Mouse (Mus musculus) v-Abl transformed pro-B cells (cell line): ENCODE measurements at regions not wholly inside any gene's neighbourhood (a gene's known extent, or its start where the extent isn't known, plus 50 kb on each side); places are given as distances from the start of the nearest gene placed in this dataset.

Experiments used
- in situ Hi-C, 2 experiments: fragments of 400-800 bp; cut with MboI; formaldehyde crosslinking; loops; one replicate each; pipeline ENCODE4 v1.15.1; 2025; ENCODE audit not compliant: unreplicated experiment in 2 of 2

DNA sequence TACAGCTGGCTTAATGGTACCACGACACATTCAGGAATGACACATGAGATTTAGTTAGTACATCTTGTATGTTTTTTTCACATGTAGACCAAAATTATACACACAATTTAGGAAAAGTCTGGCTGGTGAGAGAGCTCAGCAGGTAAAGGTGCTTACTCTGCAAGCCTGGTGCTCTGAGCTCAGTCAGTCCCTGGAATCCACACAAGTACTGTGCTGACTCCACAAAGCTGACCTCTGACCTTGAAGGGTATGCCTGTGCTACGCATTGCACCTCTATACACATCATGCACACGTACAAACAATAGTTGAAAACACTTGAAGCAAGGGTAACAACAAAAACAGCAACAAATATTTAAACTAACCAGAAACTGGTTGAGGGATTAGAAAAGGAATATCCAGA lies 96.5 kb downstream of the Foxb1 start:
- in situ Hi-C loops = no loop called here

DNA sequence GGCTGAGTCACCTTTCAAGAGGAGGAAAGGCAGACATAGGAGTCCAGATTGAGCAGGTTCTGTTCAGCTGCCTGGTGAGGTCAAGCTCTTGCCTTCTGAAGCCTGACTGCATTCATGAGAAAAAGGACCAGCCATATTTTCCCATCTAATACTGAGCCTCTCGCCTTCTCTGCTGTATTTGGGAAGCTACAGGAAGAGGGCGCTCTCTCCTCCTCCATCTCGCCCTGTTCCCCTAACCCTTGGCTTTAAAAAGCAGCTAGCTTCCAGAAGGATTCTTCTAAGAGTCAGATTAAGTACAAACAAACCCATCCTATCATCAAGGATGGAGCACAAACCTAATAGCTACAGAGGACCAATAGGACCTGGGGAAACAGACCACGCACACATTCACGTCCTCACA lies 98.3 kb downstream of the Foxb1 start:
- in situ Hi-C loops = no loop called here

DNA sequence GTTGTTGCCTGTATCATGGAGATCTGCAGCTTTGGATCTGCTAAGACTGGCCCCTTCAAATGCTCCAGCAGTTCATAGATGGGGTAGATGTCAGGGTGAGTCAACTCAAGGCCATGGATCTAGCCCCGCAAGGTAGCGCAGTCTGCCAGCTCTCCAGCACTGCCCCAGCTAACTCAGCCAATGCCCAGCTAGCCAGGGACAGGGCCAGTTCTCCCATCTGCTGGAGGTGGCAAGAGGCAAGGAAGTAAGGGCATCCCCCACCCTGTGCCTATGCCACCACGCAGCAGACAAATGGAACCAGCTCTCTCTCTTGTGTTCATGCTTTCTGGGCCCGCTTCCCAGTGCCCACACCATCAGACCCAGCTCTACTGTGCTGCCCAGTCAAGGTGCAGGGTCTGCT lies 102.5 kb downstream of the Foxb1 start:
- in situ Hi-C loops = no loop called here

DNA sequence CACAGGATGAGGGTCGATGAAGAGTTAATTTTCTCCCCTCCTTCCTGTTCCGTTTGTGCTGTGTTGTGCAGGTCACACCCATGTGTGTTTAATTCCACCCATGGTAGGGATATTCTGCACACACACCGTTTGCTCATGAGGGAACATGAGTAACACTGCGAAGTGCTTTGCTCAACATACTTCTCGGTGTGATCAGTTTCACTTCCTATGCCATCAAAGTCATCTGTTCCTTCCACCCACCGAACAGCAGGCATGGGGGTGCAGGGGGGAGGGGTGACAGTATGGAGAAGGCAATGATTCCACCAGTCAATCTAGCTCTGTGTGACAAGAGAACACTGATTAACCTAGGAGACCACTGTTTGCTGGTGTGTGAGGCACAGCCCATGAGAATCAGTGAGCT lies 104.7 kb downstream of the Foxb1 start:
- in situ Hi-C loops = no loop called here

DNA sequence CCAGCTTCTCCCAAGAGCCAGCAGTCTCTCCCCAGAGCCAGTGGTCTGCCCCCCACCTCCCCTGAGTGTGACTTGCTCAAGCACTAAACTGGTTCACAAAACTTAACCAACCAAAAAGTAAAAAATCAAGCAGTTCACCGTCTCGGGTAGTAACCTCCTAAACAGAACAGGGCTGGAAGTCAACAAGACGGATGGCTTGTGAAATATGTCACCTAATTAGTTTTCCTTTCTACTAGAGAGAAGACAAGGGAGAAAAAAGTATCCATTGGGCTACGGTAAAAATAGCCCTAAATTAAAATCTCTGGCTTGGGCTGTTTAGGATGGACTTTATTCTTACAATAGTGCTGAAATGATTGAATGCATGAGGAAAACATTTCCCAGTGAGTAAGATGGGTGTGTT lies 108.6 kb downstream of the Foxb1 start:
- in situ Hi-C loops = no loop called here

DNA sequence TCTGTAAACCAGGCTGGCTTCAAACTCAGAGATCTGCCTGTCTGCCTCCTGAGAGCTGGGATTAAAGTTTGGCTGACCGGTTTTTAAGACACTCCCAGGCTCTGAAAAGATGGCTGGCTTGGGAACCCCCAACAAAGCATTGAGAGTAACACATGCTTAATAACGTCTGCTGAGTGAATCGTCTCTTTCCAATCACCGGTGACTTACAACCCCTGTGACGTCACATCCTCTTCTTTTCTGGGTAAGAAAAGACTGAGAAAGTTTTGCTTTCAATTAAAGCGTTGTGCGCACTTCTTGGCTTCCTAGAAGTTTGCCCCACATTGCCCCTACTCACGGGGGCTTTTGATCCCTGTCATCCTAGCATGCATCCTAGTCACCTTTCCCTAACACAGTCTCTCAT lies 109.1 kb downstream of the Foxb1 start:
- in situ Hi-C loops = no loop called here

DNA sequence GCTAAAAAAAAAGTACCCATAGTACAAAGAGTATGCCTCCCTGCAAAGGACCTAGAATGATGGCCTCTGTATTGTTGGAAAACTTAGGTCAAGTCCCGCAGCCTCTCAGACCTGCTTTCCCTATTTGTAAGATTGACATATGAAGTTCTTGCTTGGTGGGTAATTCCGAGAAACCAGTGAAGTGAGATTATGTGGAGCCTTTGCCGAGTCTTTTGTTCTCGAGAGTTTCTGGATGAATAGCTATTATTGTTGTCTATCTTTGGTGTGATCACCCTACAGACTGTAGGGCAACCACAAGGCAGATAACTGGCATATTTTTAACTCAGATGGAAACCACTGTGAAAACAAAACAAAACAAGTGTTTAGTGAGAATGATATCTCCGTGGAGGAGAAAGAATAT lies 118.1 kb downstream of the Foxb1 start:
- in situ Hi-C loops = no loop called here

DNA sequence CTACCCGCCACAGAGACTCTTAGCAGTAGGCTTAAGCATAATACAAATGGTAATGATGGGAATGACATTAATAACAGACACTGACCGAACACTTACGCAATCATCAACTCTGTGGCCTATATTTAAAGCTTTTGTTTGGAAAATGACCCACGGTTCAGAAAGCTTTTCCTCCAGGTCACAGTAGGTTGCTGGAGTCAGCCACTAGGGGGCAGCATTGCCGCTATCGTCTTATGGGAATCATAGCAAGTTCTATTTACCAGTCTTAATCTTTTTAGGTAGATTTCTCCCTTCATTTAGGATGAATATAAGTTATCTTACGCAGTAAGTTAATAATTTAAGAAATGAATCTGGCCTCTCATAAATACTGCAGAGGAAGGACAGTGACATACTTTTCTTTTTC lies 137.4 kb downstream of the Foxb1 start:
- in situ Hi-C loops = loop anchor here (5.0 kb wide), 1 partner anchor 364 kb away; the partner anchor contains the start of gene Bnip2 (in 2 of the 2)

DNA sequence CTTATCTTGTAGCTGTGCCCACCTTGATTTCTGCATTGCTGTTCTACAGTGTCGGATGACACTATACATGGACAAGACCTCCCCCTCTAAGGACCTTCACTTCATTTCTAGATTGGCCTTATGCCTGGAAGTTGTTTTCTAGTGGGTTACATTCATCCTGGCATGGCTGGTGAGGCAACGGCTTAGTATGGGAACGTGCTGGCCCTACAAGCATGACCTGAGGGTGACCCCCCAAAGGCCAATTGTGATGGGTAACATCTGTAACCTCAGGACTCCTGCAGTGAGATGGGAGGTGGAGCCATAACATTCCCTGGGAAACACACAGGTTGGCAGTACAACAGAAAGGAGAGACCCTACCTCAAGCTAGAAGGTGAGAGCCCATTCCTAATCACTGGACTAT lies 139.7 kb downstream of the Foxb1 start:
- in situ Hi-C loops = loop anchor here (5.0 kb wide), 1 partner anchor 366 kb away; the partner anchor contains the start of gene Bnip2 (in 2 of the 2)

DNA sequence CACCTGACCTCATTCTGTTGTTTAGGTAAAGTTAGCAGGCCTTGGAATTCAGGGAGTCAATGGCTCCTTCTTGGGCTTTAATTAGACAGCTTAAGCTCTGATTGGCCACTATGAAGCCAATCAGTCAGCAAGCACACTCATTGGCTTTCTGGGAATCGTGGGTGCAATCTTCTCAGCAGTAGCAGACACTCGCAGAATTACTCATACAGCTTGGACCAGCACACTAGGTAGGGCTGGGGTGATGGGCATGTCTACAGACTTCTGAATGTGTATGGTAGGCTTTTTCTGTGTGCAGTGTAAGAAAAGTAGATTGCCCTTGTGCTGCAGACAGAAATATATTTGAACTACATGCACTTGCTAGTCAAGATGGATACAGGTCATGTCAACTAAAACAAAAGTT lies 143.4 kb downstream of the Foxb1 start:
- in situ Hi-C loops = no loop called here

DNA sequence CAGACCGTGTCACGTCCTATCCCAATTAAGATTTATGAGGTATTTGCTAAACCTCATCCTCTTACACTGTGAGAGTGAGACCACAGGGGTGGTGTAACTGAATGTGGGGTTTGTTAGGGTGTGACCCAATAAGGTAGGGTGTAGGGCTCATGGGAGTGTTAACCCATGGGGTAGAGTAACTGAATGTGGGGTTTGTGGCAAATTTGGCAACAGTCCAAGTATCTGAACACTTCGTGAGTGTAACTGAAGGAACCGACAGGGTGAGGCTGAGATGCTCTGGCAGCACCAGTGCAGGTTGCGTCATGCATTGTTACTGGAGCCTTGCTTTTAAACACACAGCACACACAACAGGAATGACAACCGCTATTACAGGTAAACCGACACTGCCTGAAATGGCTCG lies 144.1 kb downstream of the Anxa2 start:
- in situ Hi-C loops = no loop called here

DNA sequence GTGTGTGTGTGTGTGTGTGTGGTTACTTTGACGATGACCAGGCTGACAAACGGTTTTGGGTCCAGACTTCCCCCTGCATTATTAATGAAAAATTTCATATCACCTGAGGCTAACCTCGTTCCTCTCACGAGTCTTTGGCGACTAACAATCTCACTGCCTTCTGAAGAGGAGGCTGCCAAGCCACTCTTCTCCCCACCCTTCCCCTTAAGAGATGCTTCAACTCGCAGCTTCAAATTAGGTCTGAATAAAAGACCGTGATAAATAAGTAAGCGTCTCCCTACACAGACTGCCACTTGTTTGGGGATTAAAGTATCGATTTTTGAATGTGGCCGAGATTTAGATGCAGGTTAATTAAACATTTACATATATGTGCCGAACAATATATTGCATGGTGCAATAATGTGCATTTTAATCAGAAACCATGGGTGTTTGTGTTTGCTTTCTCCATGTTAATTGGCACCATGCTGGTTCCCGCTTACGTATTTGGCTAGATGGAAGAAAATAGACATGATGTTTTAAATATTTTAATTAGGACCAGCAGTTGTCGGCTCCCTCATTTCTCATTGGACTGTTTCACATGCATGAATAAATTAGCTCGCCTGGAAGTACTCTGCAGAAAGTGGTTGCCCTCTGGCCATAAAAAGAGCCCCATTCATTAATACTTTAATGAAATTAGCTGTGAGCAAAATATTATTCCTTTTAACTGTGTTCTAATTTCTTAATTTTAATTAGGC lies 139.1 kb downstream of the Anxa2 start:
- in situ Hi-C loops = no loop called here

DNA sequence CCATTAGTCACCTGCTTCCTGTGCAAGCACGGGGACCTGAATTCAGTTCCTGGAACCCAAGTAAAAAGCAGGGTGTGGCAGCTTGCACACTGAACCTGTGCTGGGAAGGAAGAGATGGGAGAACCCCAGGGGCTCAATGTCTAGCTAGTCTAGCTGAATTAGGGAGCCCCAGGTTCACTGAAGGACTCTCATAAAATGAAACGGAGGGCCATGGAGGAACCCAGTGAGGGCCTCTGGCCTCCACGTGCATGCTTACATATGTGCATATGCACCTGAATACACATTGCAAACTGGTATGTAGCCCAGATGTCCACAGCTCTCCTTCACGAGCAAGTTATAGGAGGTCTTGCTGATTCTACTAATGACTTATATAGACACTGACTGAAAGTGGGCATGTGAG lies 135.4 kb downstream of the Anxa2 start:
- in situ Hi-C loops = no loop called here

DNA sequence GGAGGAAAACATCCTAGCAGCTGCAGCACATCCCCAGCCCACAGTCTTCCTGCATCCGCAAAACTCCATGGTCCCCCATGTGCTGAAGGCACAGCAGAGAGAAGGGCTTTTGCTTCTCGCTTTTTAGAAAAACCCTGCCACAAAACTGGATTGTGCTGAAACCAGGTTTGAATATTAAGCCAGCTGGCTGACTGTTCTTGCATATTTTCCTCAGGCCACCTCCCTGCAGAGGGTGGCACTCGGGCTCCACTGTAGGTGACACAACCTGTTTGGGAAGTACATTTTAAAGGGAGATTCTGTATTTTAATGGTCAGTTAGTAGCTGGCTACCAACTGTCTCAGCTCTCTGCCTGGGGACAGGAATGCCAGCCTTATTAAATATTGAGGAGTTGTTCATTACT lies 133.7 kb downstream of the Anxa2 start:
- in situ Hi-C loops = no loop called here

DNA sequence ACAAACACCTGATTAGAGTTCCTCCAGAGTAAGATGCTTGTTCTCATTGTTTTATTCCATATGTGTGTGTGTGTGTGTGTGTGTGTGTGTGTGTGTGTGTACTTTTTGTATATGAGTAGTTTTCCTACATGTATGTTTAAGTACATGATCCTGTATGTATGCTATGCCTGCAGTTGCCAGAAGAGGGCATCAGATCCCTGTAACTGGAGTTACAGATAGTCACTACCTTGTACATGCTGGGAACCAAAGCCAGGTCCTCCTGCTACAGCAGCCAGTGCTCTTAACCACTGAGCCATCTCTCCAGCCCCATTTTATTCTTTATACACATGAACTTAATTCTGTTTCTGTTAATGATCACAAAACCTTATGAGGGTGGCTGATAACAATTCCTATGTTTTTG lies 127.8 kb downstream of the Anxa2 start:
- in situ Hi-C loops = no loop called here

DNA sequence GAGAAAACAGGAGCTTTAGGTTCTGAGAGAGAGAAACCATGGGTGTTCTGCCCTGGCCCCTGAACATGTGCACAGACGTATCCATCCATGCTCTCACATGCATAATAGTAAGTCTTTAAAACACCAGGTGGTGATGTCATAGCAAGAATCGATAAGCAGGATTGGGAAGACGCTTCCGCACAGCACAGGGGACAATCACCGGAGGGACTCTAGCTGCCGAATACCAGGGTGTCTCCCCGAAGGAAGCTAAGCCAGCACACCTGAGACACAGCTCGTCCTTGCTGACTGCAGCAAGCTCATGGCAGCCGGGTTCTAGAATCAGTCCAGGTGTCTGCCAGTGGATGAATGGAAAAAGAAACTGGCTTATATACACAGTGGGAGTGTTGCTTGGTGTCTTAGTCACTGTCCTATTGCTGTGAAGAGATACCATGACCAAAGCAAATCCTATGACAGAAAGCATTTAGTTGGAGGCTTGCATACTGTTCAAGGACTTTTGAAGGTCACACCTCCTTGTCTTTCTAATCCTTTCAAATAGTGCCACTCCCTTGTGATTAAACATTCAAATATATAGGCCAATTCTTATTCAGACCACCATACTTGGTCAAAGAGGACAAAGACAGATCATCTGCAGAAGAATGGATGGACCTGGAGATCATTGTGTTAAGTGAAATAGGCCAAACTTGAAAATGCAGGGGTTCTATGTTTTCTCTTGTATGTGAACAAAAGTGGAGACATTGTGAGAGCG lies 124.4 kb downstream of the Anxa2 start:
- in situ Hi-C loops = no loop called here

DNA sequence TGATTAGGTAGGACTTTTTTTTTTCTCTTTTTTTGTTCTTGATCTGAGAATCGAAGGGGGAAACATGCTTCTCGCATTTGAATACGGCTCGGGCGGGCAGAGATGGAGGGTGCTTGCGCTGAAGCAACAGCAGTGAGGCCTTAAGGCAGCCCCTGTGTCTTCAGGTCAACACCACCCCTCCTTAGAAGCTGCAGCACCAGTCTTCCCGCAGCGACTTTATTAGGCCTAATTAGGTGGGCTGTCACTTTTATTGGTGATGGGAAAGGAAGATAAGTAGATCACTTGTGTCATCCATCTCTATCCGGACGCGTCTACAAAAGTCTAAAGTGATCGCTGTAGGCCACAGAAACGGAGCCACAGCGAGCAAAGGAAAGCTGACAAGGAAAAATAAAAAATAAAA lies 122.0 kb downstream of the Anxa2 start:
- in situ Hi-C loops = no loop called here

DNA sequence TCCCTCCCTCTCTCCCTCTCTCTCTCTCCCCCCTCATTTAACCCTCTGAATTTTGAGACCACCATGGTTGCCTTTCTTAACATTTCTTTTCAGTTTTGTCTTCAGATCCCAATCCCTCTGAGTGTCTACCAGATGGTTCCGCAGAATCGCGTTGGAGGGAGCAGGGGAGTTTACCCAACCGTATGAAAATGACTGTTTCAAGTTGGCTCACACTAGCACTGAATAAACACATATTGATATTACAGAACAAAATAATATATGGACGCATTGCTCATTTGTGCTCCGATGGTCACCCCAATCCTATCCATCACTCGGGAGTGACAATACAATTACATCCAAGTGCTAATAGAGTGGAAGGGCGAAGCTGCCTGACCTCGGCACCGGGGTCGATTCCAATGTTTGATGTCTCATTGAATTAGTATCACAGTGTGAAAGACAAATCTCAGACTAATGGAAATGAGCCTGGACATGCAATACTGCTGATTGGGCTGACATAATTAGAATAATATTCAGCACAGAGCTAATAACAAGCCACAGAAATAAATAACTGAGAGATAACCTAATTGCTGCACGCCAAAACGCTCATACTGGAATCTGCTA lies 115.3 kb downstream of the Anxa2 start:
- in situ Hi-C loops = no loop called here

DNA sequence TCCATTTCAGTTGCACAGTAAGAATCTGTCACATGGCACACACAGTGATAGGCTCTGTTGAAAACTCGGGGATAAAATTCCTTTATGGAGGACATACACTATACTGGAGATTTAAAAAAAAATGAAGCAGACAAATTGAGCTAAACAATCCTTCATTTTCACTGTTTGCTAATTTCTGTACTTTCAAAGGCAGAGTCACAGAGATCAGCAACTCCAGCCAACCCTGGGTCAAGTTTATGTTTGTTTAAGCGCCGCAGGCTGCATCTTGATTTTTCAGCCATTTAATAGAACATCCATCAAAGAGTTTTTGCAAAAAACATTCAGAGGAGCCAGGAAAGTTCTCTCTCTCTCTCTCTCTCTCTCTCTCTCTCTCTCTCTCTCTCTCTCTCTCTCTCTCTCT lies 114.8 kb downstream of the Anxa2 start:
- in situ Hi-C loops = no loop called here

DNA sequence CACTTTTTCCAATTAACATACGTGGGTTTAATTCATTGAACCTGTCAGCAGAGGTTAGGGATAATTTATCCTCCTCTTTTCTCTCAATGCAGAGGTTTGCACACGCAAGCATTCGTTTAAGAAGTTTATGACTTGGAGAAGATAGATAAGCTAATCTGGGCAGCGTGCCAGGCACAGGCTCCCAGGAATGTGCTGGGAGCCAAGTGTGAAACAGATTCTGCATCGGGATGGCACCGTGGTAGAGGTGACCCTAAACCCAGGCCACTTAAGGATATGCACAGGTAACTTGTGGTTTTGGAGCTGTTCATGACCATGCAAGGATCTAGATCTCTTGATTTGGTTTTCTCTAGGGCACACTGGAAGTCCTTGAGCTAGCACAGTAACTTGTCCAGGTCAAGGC lies 113.6 kb downstream of the Anxa2 start:
- in situ Hi-C loops = no loop called here

DNA sequence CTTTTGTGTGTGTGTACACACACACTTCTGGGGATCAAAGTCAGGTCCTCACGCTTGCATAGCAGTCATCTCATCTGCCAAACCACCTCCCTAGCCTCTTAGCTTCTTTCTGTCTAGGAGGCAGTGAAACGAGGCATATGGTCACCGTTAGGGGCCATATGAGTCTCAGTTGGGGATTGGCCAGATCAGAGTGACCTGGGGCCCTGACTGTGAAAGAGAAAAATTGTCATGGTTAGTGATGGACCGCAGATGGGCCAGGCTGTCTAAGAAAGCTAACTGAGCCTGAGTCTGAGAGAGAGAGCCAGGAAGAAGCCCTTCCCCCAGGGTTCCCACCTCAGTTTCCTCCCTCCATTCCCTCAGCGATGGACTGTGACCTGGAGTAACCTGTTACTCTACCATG lies 89.8 kb downstream of the Anxa2 start:
- in situ Hi-C loops = no loop called here
